Mouse (Mus musculus) ES-Bruce4 (cell line): ENCODE measurements at regions not wholly inside any gene's neighbourhood (a gene's known extent, or its start where the extent isn't known, plus 50 kb on each side); places are given as distances from the start of the nearest gene placed in this dataset.

Experiments used
- CTCF ChIP-seq: IDR thresholded peaks from one replicate; pipeline ENCODE4 v1.8.1; 2011; ENCODE audit warnings: low read depth, low read length
- EP300 ChIP-seq: IDR thresholded peaks from 2 replicates; pipeline ENCODE4 v1.6.1; 2011; ENCODE audit warnings: low read depth, low read length; ENCODE audit not compliant: insufficient read depth
- POLR2A ChIP-seq: IDR thresholded peaks from one replicate; pipeline ENCODE4 v1.8.1; 2011; ENCODE audit warnings: low read length; ENCODE audit not compliant: insufficient read depth

DNA sequence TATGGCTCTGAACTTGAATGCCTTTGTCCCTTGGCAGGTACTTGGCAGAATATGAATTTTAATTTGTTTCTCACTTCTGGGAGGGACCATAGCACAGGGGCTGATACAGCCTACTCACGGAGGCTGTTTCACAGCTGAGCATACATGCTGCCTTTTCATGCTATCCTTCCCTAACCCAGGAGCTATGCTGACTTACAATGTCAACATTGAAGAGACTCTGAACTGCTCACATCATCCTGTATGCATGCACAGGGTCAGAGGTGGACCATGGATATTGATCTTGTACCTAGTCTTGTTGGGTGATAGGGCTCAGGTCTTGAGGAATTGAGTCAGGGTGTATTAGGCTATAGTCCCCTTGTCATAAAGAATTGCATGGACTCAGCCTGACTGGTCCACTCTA is 74.5 kb downstream of the Cmpk2 start:
- TF ChIP-seq CTCF = no peak
- TF ChIP-seq POLR2A = no peak
- TF ChIP-seq EP300 = no peak
